Mouse (Mus musculus) heart, embryonic 12.5 days (tissue): Measurements from ENCODE around the gene Gm20388. TPM values are rescaled to one million over a fixed set of nuclear protein-coding genes. Genes with fewer than 3 reads are reported as not detected.

Source experiments
- ATAC-seq: fragments of 200-750 bp; cut with Nextera tagmentation; 2 replicates; pipeline ENCODE4 v1.8.0; 2017; ENCODE audit warnings: moderate TSS enrichment, moderate library complexity; ENCODE audit not compliant: insufficient number of reproducible peaks, low FRiP score
- H3K27ac ChIP-seq: fragments of 300-500 bp; sonication (generic); 2 replicates; pipeline ENCODE4 v1.5.1; 2016; ENCODE audit warnings: mild to moderate bottlenecking, moderate library complexity; ENCODE audit not compliant: poor library complexity, severe bottlenecking
- H3K27me3 ChIP-seq: fragments of 300-500 bp; sonication (generic); replicated peaks from 2 replicates; pipeline ENCODE4 v1.6.1; 2016; ENCODE audit warnings: mild to moderate bottlenecking, moderate library complexity
- H3K36me3 ChIP-seq: fragments of 300-500 bp; sonication (generic); 2 replicates; pipeline ENCODE4 v1.6.1; 2016; ENCODE audit warnings: mild to moderate bottlenecking, moderate library complexity
- H3K4me1 ChIP-seq: fragments of 300-500 bp; sonication (generic); replicated peaks from 2 replicates; pipeline ENCODE4 v1.6.1; 2016; ENCODE audit warnings: mild to moderate bottlenecking
- H3K4me2 ChIP-seq: fragments of 300-500 bp; sonication (generic); 2 replicates; pipeline ENCODE4 v1.6.1; 2016; ENCODE audit warnings: mild to moderate bottlenecking, moderate library complexity
- H3K4me3 ChIP-seq: fragments of 300-500 bp; sonication (generic); 2 replicates; pipeline ENCODE4 v1.5.1; 2016; ENCODE audit warnings: mild to moderate bottlenecking
- H3K9ac ChIP-seq: fragments of 300-500 bp; sonication (generic); 2 replicates; pipeline ENCODE4 v1.6.1; 2016; ENCODE audit warnings: mild to moderate bottlenecking, moderate library complexity
- H3K9me3 ChIP-seq: fragments of 300-500 bp; sonication (generic); replicated peaks from 2 replicates; pipeline ENCODE4 v1.6.1; 2016; ENCODE audit warnings: mild to moderate bottlenecking, moderate library complexity
- WGBS: fragments of 180-500 bp; shearing (Covaris S2); methylation state at CpG from one replicate; pipeline ENCODE4 v1.1.7; 2016; 5-methylcytosine and 5-hydroxymethylcytosine counted together
- polyA plus RNA-seq: library from polyadenylated mRNA; unstranded; fragments of >200 nt; fragmentation: Nextera tagmentation; extraction: Ambion mirVana; gene quantifications from 2 replicates; pipeline ENCODE4 v1.2.1, GENCODE M21; 2016

Gene Gm20388
- polyA plus RNA-seq, 1 experiment from 2014 or later: not detected

DNA sequence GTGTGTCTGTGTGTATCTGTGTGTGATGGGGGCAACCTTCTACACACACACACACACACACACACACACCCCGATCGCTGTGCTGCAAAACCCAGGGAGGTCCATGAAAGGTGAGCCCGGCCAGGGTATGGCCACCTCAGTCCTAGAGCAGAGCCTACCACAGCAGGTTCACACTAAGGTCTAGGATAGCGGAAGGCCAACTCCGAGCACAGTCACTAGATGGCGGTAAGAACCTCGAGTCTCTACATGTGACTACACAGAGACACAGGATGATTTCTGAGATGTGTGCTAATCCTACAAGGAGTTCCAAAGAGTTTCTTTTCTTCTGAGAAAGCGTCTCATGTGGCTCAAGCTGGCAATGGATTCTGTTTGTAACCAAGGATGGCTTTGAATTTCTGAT lies 2016.7 kb downstream of the Gm20388 start:
- Histone ChIP-seq H3K27ac (no peak overlapping the region), H3K9me3 (no peaks in the 10 kb centered on the region; the same call in 1 of the 2 replicates), H3K36me3 (no peaks in the 10 kb centered on the region), H3K4me2 (no peak overlapping the region), H3K4me1 (0 out of 2 replicates have a peak, but pooled peaks cover under 1% of the 10 kb centered on the region), H3K4me3 (no peak overlapping the region), H3K27me3 (no peaks in the 10 kb centered on the region; the same call in 1 of the 2 replicates), H3K9ac (no peak overlapping the region)
- WGBS: 32% methylated on average over 8 of the region's 8 CpGs
- no peak for ATAC-seq

DNA sequence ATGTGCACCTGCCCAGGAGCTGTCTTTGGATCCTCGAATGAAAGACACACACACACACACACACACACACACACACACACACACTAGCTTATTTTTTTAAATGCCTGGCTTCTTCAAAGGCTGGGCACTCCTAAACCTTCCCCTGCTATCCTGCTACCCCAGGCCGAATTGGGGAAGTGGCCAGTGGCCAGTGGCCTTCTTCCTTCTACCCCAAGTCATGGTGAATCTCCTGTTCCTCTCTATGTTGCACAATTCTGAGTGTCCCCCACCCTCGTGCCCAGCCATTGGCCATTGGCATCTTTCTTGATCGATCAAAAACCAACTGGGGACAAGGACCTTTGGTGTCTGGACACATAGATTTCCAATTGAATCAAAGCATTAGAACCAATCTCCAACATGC lies 2019.4 kb downstream of the Gm20388 start:
- H3K4me3 ChIP-seq: no peak overlapping the region
- no peaks in the 10 kb centered on the region for H3K27me3 ChIP-seq
- peaks cover 5% of the 10 kb centered on the region; the same call in 1 of the 2 replicates for H3K4me1 ChIP-seq
- no peak for ATAC-seq
- H3K36me3 ChIP-seq: no peaks in the 10 kb centered on the region
- no peak overlapping the region for H3K9ac ChIP-seq
- WGBS: 71% methylated on average over 4 of the region's 4 CpGs
- no peaks in the 10 kb centered on the region for H3K9me3 ChIP-seq
- H3K27ac ChIP-seq: no peak overlapping the region
- H3K4me2 ChIP-seq: no peak overlapping the region

GRCm38 (mm10) chr8:121931571-121931970 lies 2020.9 kb downstream of the Gm20388 start:
- no peak for ATAC-seq
- 80% methylated on average over 7 of the region's 7 CpGs for WGBS
- no peak overlapping the region for H3K4me2 ChIP-seq
- no peaks in the 10 kb centered on the region for H3K27me3 ChIP-seq
- no peak overlapping the region for H3K4me3 ChIP-seq
- H3K36me3 ChIP-seq: no peaks in the 10 kb centered on the region
- no peak overlapping the region for H3K9ac ChIP-seq
- H3K9me3 ChIP-seq: no peaks in the 10 kb centered on the region
- H3K4me1 ChIP-seq: peaks cover 15% of the 10 kb centered on the region
- no peak overlapping the region for H3K27ac ChIP-seq

GRCm38 (mm10) chr8:121932026-121932667 lies 2021.5 kb downstream of the Gm20388 start:
- Histone ChIP-seq H3K4me3 (no peak overlapping the region), H3K27ac (no peak overlapping the region), H3K36me3 (no peaks in the 10 kb centered on the region), H3K9me3 (no peaks in the 10 kb centered on the region), H3K4me2 (no peak overlapping the region), H3K9ac (no peak overlapping the region), H3K27me3 (no peaks in the 10 kb centered on the region), H3K4me1 (peaks cover 15% of the 10 kb centered on the region)
- no peak for ATAC-seq
- WGBS: 63% methylated on average over 12 of the region's 12 CpGs

DNA sequence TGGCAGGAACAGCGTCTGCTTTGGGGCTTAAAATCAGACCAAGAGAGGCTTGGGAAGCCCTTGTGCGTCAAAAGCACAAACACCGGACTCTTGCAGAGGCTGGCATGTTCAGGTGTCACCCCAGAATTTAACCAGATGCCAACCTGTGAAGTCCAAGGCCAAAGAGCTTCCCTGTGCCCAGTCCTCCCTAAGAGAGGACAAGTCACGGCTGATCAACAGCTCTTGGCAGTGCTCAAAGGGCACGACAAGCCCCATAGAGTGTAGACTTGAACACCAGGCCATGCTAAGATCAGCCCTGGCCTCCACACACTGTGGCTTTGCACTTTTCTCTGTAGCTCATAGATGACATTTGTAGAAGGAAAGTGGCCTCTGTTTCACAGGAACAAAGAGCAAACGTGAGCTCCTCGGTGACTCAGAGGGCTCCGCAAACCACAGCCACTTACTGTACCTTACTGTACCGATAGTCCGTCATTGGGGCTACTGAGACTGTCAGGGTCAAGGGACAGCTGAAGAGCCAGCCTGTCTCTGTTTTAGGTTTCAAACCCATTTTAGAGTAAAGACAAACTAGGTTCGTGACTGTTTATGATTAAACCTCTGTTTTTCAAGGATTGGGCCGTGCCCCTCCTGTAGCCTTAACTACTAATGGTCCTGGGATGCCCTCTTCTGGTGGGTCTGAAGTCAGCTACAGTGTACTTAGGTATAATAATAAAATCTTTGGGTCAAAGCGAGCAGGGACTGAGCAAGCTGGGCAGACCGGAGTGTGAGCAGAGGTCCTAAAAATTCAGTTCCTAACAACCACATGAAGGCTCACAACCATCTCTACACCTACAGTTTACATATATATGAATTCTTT lies 2022.3 kb downstream of the Gm20388 start:
- H3K27ac ChIP-seq: no peak overlapping the region

GRCm38 (mm10) chr8:121934506-121934905 lies 2023.9 kb downstream of the Gm20388 start:
- H3K36me3 ChIP-seq: no peaks in the 10 kb centered on the region
- no peak for ATAC-seq
- H3K4me3 ChIP-seq: no peak overlapping the region
- H3K4me2 ChIP-seq: no peak overlapping the region
- peaks cover 15% of the 10 kb centered on the region for H3K4me1 ChIP-seq
- H3K27me3 ChIP-seq: no peaks in the 10 kb centered on the region
- 0 out of 2 replicates have a peak, but pooled peaks cover 6% of the 10 kb centered on the region for H3K9me3 ChIP-seq
- no peak overlapping the region for H3K9ac ChIP-seq
- 35% methylated on average over 4 of the region's 4 CpGs for WGBS
- no peak overlapping the region for H3K27ac ChIP-seq

More for the DNA sequence above, 2022.3 kb downstream of the Gm20388 start:
- 81% methylated on average over 14 of the region's 14 CpGs for WGBS
- Histone ChIP-seq H3K36me3 (no peaks in the 10 kb centered on the region), H3K9ac (no peak overlapping the region), H3K4me1 (peaks cover 15% of the 10 kb centered on the region), H3K9me3 (no peaks in the 10 kb centered on the region), H3K4me2 (no peak overlapping the region), H3K4me3 (no peak overlapping the region), H3K27me3 (no peaks in the 10 kb centered on the region)
- ATAC-seq: no peak

DNA sequence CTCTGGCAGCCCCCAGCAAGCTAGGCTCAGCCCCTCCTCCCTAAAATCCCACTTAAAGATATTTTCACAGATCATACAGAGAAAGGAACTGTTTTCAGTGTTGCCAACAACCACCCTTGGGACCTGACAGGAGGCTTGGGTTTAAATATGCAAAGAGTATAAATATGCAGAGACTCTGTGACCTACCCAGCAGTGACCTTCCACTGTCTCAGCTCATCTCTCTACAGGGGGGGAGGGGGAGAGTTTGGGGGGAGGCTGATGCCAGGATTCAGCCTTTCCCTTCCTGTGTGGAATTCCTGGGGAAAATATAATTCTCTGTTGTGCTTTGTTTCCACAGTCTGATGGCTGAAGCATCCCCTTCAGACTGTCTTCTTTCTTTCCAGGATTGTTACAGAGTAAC lies 2024.3 kb downstream of the Gm20388 start:
- no peaks in the 10 kb centered on the region for H3K27me3 ChIP-seq
- H3K4me2 ChIP-seq: no peak overlapping the region
- no peak overlapping the region for H3K4me3 ChIP-seq
- no peak overlapping the region for H3K27ac ChIP-seq
- no peaks in the 10 kb centered on the region for H3K36me3 ChIP-seq
- no peak for ATAC-seq
- 0 out of 2 replicates have a peak, but pooled peaks cover 6% of the 10 kb centered on the region for H3K9me3 ChIP-seq
- peaks cover 15% of the 10 kb centered on the region for H3K4me1 ChIP-seq
- no peak overlapping the region for H3K9ac ChIP-seq

GRCm38 (mm10) chr8:121935341-121936294 lies 2025.0 kb downstream of the Gm20388 start:
- H3K4me2 ChIP-seq: no peak overlapping the region
- H3K4me1 ChIP-seq: peaks cover 15% of the 10 kb centered on the region
- ATAC-seq: no peak
- H3K4me3 ChIP-seq: no peak overlapping the region
- no peaks in the 10 kb centered on the region for H3K27me3 ChIP-seq
- H3K9me3 ChIP-seq: 0 out of 2 replicates have a peak, but pooled peaks cover 6% of the 10 kb centered on the region
- 47% methylated on average over 12 of the region's 12 CpGs for WGBS
- H3K9ac ChIP-seq: no peak overlapping the region
- H3K27ac ChIP-seq: no peak overlapping the region
- no peaks in the 10 kb centered on the region for H3K36me3 ChIP-seq

- H3K4me1 ChIP-seq: peaks cover 15% of the 10 kb centered on the region
- no peak overlapping the region for H3K4me3 ChIP-seq
- no peak overlapping the region for H3K9ac ChIP-seq
- ATAC-seq: no peak
- H3K27ac ChIP-seq: no peak overlapping the region
- 0 out of 2 replicates have a peak, but pooled peaks cover 6% of the 10 kb centered on the region for H3K9me3 ChIP-seq
- WGBS: 68% methylated on average over 14 of the region's 14 CpGs
- H3K4me2 ChIP-seq: no peak overlapping the region
- H3K36me3 ChIP-seq: no peaks in the 10 kb centered on the region
- no peaks in the 10 kb centered on the region; the same call in 1 of the 2 replicates for H3K27me3 ChIP-seq
Observed at GRCm38 (mm10) chr8:121936391-121936790, 2025.8 kb downstream of the Gm20388 start.

- H3K27me3 ChIP-seq: peaks cover under 1% of the 10 kb centered on the region; the same call in 1 of the 2 replicates
- H3K4me2 ChIP-seq: no peak overlapping the region
- peaks cover 15% of the 10 kb centered on the region for H3K4me1 ChIP-seq
- WGBS: 79% methylated on average over 7 of the region's 7 CpGs
- H3K9ac ChIP-seq: no peak overlapping the region
- 0 out of 2 replicates have a peak, but pooled peaks cover 6% of the 10 kb centered on the region for H3K9me3 ChIP-seq
- H3K4me3 ChIP-seq: no peak overlapping the region
- no peak overlapping the region for H3K27ac ChIP-seq
- no peaks in the 10 kb centered on the region for H3K36me3 ChIP-seq
- ATAC-seq: no peak
Observed at GRCm38 (mm10) chr8:121938732-121939131, 2028.1 kb downstream of the Gm20388 start.
